Mouse (Mus musculus) C2C12 (cell line): ENCODE results near the gene Ly9.
A peak's percentile ranks its signal among the peaks of the same experiment; 100 is the strongest.

Source experiments
- CEBPB ChIP-seq: IDR thresholded peaks from one replicate; pipeline ENCODE4 v1.6.1; 2011; ENCODE audit warnings: low read depth, mild to moderate bottlenecking, control low read depth, moderate library complexity
- CTCF ChIP-seq: IDR thresholded peaks from one replicate; pipeline ENCODE4 v1.5.1; 2011; ENCODE audit not compliant: control insufficient read depth, insufficient read depth, insufficient read length
- MAX ChIP-seq: IDR thresholded peaks from one replicate; pipeline ENCODE4 v1.6.1; 2011; ENCODE audit warnings: mild to moderate bottlenecking, control low read depth
- MYOD1 ChIP-seq: IDR thresholded peaks from one replicate; pipeline ENCODE4 v1.6.1; 2011; ENCODE audit warnings: low read depth; ENCODE audit not compliant: control insufficient read depth, insufficient read length
- MYOG ChIP-seq: IDR thresholded peaks from one replicate; pipeline ENCODE4 v1.6.1; 2011; ENCODE audit not compliant: control insufficient read depth, insufficient read length; ENCODE audit errors: extremely low read depth
- USF1 ChIP-seq: IDR thresholded peaks from one replicate; pipeline ENCODE4 v1.6.1; 2011; ENCODE audit warnings: low read depth, mild to moderate bottlenecking, control low read depth, moderate library complexity

GRCm38 (mm10) chr1:171564247-171564646 lies 43.0 kb downstream of the Ly9 start:
- TF ChIP-seq CTCF: peak; percentile 1
- no peak for TF ChIP-seq CEBPB
- no peak for TF ChIP-seq MAX
- no peak for TF ChIP-seq USF1
- no peak for TF ChIP-seq MYOG
- TF ChIP-seq MYOD1: no peak
